Mouse (Mus musculus) hindbrain, postnatal 0 days (tissue): ENCODE data around the gene 1700012A03Rik. TPM values are rescaled to one million over a fixed set of nuclear protein-coding genes. Genes with fewer than 3 reads are reported as not detected.

Experiments
- ATAC-seq: fragments of 200-750 bp; cut with Nextera tagmentation; 2 replicates; pipeline ENCODE4 v1.8.0; 2017; ENCODE audit warnings: mild to moderate bottlenecking, moderate TSS enrichment, moderate library complexity
- DNase-seq: peaks from one replicate; pipeline ENCODE4 v3.0.0-alpha.2; 2015; ENCODE audit warnings: low spot score
- H3K27ac ChIP-seq: fragments of 300-500 bp; sonication (generic); 2 replicates; pipeline ENCODE4 v1.5.1; 2014; ENCODE audit warnings: mild to moderate bottlenecking
- H3K27me3 ChIP-seq: fragments of 300-500 bp; sonication (generic); 2 replicates; pipeline ENCODE4 v1.6.1; 2014; ENCODE audit warnings: low read length, mixed read lengths; ENCODE audit not compliant: insufficient read depth
- H3K36me3 ChIP-seq: fragments of 300-500 bp; sonication (generic); 2 replicates; pipeline ENCODE4 v1.6.1; 2014; ENCODE audit warnings: low read length, mixed read lengths; ENCODE audit not compliant: insufficient read depth
- H3K4me1 ChIP-seq: fragments of 300-500 bp; sonication (generic); 2 replicates; pipeline ENCODE4 v1.6.1; 2014; ENCODE audit warnings: antibody characterized with exemption, low read length, mixed read lengths; ENCODE audit not compliant: insufficient read depth
- H3K4me2 ChIP-seq: fragments of 300-500 bp; sonication (generic); 2 replicates; pipeline ENCODE4 v1.6.1; 2014; ENCODE audit warnings: low read depth, mild to moderate bottlenecking, low read length, moderate library complexity, mixed read lengths
- H3K4me3 ChIP-seq: fragments of 300-500 bp; sonication (generic); 2 replicates; pipeline ENCODE4 v1.5.1; 2014; ENCODE audit warnings: low read length
- H3K9ac ChIP-seq: fragments of 300-500 bp; sonication (generic); replicated peaks from 2 replicates; pipeline ENCODE4 v1.6.1; 2014; ENCODE audit warnings: mild to moderate bottlenecking, low read length, moderate library complexity, mixed read lengths
- H3K9me3 ChIP-seq: fragments of 300-500 bp; sonication (generic); 2 replicates; pipeline ENCODE4 v1.6.1; 2016; ENCODE audit warnings: low read length, mixed read lengths
- CTCF ChIP-seq: IDR thresholded peaks from 2 replicates; pipeline ENCODE4 v1.5.1; 2016; ENCODE audit warnings: antibody characterized with exemption, control low read depth, low read depth
- WGBS: fragments of 180-500 bp; shearing (Covaris S2); extraction: QIAGEN DNeasy Blood & Tissue Kit; methylation state at CpG from one replicate; pipeline ENCODE4 v1.1.7; 2014; 5-methylcytosine and 5-hydroxymethylcytosine counted together
- polyA plus RNA-seq: library from polyadenylated mRNA; unstranded; fragments of >200 nt; fragmentation: Nextera tagmentation; extraction: Ambion mirVana; gene quantifications from 2 replicates; pipeline ENCODE4 v1.2.1, GENCODE M21; 2015
- total RNA-seq: library from RNA; depleted of rRNA; stranded (reverse); fragments of >200 nt; gene quantifications from 2 replicates; pipeline ENCODE4 v1.2.3, GENCODE M21; 2014

Gene 1700012A03Rik
- total and polyA plus RNA-seq, 2 experiments from 2014 or later, result not detected

GRCm38 (mm10) chr6:32049256-32049950 lies 643 bp upstream of the 1700012A03Rik start:
- Histone ChIP-seq H3K9ac (no peak overlapping the region), H3K27me3 (no peaks in the 10 kb centered on the region), H3K4me3 (no peak overlapping the region), H3K4me2 (no peak overlapping the region), H3K4me1 (peaks cover 3% of the 10 kb centered on the region; the same call in 1 of the 2 replicates), H3K9me3 (no peaks in the 10 kb centered on the region), H3K27ac (no peak overlapping the region), H3K36me3 (no peaks in the 10 kb centered on the region)
- DNase-seq, result no peak
- ATAC-seq, result no peak
- no peak for TF ChIP-seq CTCF
- WGBS, result 68% methylated on average over 4 of the region's 4 CpGs

DNA sequence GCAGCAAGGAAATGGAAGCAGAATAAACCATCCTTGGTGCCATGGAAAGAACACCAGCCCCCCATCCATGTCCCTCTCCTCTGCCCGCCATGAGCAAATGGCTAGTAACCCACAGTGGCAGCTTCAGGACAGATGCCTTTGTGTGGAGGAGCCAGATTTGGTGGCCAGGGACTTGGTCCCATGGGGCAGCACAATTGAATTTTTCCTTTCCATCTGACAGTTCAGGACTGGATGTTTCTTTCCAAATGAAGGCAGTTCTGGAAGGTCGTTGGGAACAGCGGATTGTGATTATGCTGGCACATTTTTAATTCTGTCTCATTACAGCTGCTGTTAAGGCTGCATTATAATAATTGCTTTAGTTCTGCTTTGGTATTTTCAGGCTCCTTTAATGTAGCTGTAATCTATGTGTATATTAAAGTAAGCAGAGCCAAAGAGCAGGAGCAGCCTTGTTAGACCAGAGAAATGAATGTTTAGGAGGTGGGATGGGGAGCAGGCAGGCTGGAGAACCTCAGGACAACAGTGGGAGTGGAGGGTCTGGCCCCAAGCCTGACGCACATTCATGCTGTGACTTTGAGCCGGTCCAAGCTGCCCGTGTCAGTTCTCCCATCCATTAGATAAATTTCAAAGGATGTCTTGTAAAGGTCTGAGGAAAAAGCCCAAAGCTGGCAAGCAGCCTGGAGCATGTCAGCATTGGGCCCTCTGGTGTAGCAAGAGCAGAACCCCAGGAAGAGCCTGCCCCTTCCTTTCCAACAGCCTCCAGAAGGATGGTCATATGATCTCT lies 2.3 kb downstream of the 1700012A03Rik start:
- ATAC-seq, result peak; percentile 74
- no peaks in the 10 kb centered on the region for H3K9me3 ChIP-seq
- peaks cover 3% of the 10 kb centered on the region; the same call in 1 of the 2 replicates for H3K4me1 ChIP-seq

DNA sequence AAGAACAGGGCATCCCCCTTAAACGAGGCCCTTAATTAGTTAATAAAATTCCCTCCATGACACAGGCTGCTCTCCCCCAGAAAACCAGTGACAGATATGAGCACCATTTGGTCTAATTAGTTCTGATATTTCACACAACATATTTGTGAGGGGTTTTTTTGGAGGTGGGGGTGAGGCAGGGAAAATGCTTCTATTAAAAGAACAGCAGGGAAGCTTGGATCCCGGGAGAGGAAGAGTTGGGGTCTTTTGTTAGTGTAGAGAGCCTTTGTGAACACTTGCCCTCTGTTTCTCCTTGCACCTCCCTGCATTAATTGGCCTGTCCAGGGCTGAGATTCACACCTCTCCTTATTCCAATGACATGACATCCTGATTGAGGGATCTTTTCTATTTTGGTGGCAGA lies 6.5 kb downstream of the 1700012A03Rik start:
- Histone ChIP-seq H3K9me3 (no peaks in the 10 kb centered on the region), H3K27ac (no peak overlapping the region), H3K4me2 (no peak overlapping the region), H3K36me3 (no peaks in the 10 kb centered on the region), H3K9ac (no peak overlapping the region), H3K27me3 (no peaks in the 10 kb centered on the region), H3K4me3 (no peak overlapping the region), H3K4me1 (peaks cover 3% of the 10 kb centered on the region; the same call in 1 of the 2 replicates)
- WGBS, result 18% methylated on average over 2 of the region's 2 CpGs
- ATAC-seq (no peak), DNase-seq (no peak)
- TF ChIP-seq CTCF, result no peak

More for the DNA sequence above, 2.3 kb downstream of the 1700012A03Rik start:
- WGBS, result 30% methylated on average over 6 of the region's 6 CpGs
- H3K4me2 ChIP-seq, result no peak overlapping the region
- no peak for TF ChIP-seq CTCF
- no peak overlapping the region for H3K9ac ChIP-seq
- H3K27ac ChIP-seq, result 0 out of 2 replicates have a peak overlapping the region, but pooled peaks have one; percentile 29
- H3K36me3 ChIP-seq, result no peaks in the 10 kb centered on the region
- no peak overlapping the region for H3K4me3 ChIP-seq
- DNase-seq, result peak; percentile 70
- H3K27me3 ChIP-seq, result no peaks in the 10 kb centered on the region

DNA sequence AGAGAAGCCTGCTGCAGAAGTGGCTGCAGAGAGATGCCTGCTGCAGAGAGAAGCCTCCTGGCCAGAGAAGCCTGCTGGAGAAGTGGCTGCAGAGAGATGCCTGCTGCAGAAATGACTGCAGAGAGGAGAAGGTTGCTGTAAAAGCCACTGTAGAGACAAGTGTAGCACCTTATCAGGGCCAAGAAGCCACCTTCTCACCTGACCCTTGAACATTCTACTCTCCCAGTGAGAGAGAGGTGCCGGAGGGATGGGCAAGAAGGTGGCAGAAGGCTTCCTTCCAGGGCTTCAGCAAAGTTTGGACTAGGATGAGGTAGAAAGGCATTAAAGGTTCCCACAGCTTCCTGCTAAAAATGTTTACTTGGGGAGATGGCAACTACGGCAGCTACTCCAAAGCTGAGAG lies 8.5 kb downstream of the 1700012A03Rik start:
- ATAC-seq (no peak), DNase-seq (no peak)
- Histone ChIP-seq H3K9ac (no peak overlapping the region), H3K4me1 (no peaks in the 10 kb centered on the region), H3K36me3 (no peaks in the 10 kb centered on the region), H3K27ac (no peak overlapping the region), H3K4me3 (no peak overlapping the region), H3K27me3 (no peaks in the 10 kb centered on the region), H3K9me3 (no peaks in the 10 kb centered on the region), H3K4me2 (no peak overlapping the region)
- WGBS, result 94% methylated on average over 2 of the region's 2 CpGs
- TF ChIP-seq CTCF, result no peak

- no peaks in the 10 kb centered on the region for H3K36me3 ChIP-seq
- H3K4me1 ChIP-seq, result no peaks in the 10 kb centered on the region
- no peak overlapping the region for H3K4me2 ChIP-seq
- H3K9ac ChIP-seq, result no peak overlapping the region
- no peaks in the 10 kb centered on the region for H3K9me3 ChIP-seq
- no peak for DNase-seq
- H3K27me3 ChIP-seq, result no peaks in the 10 kb centered on the region
- no peak for TF ChIP-seq CTCF
- H3K4me3 ChIP-seq, result no peak overlapping the region
- no peak overlapping the region for H3K27ac ChIP-seq
- WGBS, result 96% methylated on average over 2 of the region's 2 CpGs
- ATAC-seq, result no peak
Observed at GRCm38 (mm10) chr6:32060641-32061040, 10.6 kb downstream of the 1700012A03Rik start.

DNA sequence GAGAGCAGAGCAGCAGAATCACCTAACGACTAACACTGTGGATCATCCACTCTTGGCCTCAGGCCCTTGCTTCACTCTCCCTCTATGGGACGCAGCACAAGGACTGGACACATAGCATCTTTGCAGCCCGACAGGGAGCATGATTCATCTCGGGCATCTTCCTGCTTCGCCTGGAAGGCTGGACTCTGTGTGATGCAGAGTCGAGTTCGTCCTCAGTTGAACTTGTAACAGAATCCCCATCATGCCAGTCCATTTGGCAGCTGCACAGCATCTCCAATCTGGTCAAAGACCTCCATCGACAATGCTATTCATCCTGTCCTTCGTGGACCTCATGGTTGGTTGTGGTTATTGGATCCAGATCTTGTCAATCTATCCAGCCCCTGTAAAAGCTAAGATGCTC lies 11.2 kb downstream of the 1700012A03Rik start:
- H3K27ac ChIP-seq, result no peak overlapping the region
- no peak overlapping the region for H3K4me2 ChIP-seq
- no peaks in the 10 kb centered on the region for H3K9me3 ChIP-seq
- no peak for DNase-seq
- H3K4me3 ChIP-seq, result no peak overlapping the region
- TF ChIP-seq CTCF, result no peak
- no peaks in the 10 kb centered on the region for H3K4me1 ChIP-seq
- no peak for ATAC-seq
- H3K27me3 ChIP-seq, result no peaks in the 10 kb centered on the region
- WGBS, result 85% methylated on average over 9 of the region's 9 CpGs
- no peak overlapping the region for H3K9ac ChIP-seq
- no peaks in the 10 kb centered on the region for H3K36me3 ChIP-seq
